Mouse (Mus musculus): ENCODE results near the gene Ndufs3. TPM values are rescaled to one million over a fixed set of nuclear protein-coding genes. Genes with fewer than 3 reads are reported as not detected.
"Not testable (repeated sequence)": the region's sequence is repeated elsewhere in the genome, so short reads cannot be mapped to it uniquely, and the experiment has no call there.

Gene Ndufs3
- polyA plus RNA-seq, 1 experiment from 2014 or later, result 336 TPM

- Histone ChIP-seq H3K36me3 (peaks cover 61% of the 10 kb centered on the region), H3K4me2 (peak overlapping the region; percentile 89), H3K4me1 (replicated peaks) (peaks cover 25% of the 10 kb centered on the region), H3K9ac (peak overlapping the region; percentile 98), H3K27ac (ENCODE audit: poor library complexity, severe bottlenecking) (peak overlapping the region; percentile 95), H3K9me3 (replicated peaks) (no peaks in the 10 kb centered on the region), H3K27me3 (replicated peaks) (no peaks in the 10 kb centered on the region), H3K4me3 (peak overlapping the region; percentile 95)
- under 1% methylated on average over 21 of the region's 21 CpGs for WGBS
- peak; percentile 42; the same call in 1 of the 2 replicates for ATAC-seq (ENCODE audit: insufficient number of reproducible peaks, low FRiP score)
These were observed 213 bp upstream of the Ndufs3 start for GRCm38 (mm10) chr2:90904856-90905224.

- Histone ChIP-seq H3K4me2 (peak overlapping the region; percentile 89), H3K27ac (ENCODE audit: poor library complexity, severe bottlenecking) (0 out of 2 replicates have a peak overlapping the region, but pooled peaks have one; percentile 6), H3K9me3 (replicated peaks) (no peaks in the 10 kb centered on the region), H3K27me3 (replicated peaks) (no peaks in the 10 kb centered on the region), H3K4me3 (peak overlapping the region; percentile 95), H3K9ac (peak overlapping the region; percentile 98; the same call in 1 of the 2 replicates), H3K4me1 (replicated peaks) (peaks cover 21% of the 10 kb centered on the region), H3K36me3 (peaks cover 60% of the 10 kb centered on the region)
- WGBS, result 75% methylated on average over 2 of the region's 2 CpGs
- no peak for ATAC-seq (ENCODE audit: insufficient number of reproducible peaks, low FRiP score)
These were observed 1.2 kb downstream of the Ndufs3 start for GRCm38 (mm10) chr2:90903398-90903797.

- not testable (repeated sequence) for H3K9ac ChIP-seq; ATAC-seq (ENCODE audit: insufficient number of reproducible peaks, low FRiP score); H3K9me3 ChIP-seq (replicated peaks); H3K4me3 ChIP-seq; H3K4me2 ChIP-seq; H3K27me3 ChIP-seq (replicated peaks); H3K27ac ChIP-seq (ENCODE audit: poor library complexity, severe bottlenecking)
- Histone ChIP-seq H3K4me1 (replicated peaks) (peaks cover 19% of the 10 kb centered on the region), H3K36me3 (peaks cover 63% of the 10 kb centered on the region)
- WGBS, result 79% methylated on average over 3 of the region's 3 CpGs
These were observed 10.3 kb downstream of the Ndufs3 start for GRCm38 (mm10) chr2:90894299-90894677.

GRCm38 (mm10) chr2:90893673-90894298 lies 10.8 kb downstream of the Ndufs3 start:
- peaks cover 58% of the 10 kb centered on the region for H3K36me3 ChIP-seq
- ATAC-seq (ENCODE audit: insufficient number of reproducible peaks, low FRiP score), result peak; percentile 71

GRCm38 (mm10) chr2:90889550-90890548 lies 14.8 kb downstream of the Ndufs3 start:
- peaks cover 29% of the 10 kb centered on the region for H3K27me3 ChIP-seq (replicated peaks)
- H3K27ac ChIP-seq (ENCODE audit: poor library complexity, severe bottlenecking), result 0 out of 2 replicates have a peak overlapping the region, but pooled peaks have one; percentile 52
- peaks cover 21% of the 10 kb centered on the region for H3K36me3 ChIP-seq
- no peaks in the 10 kb centered on the region for H3K9me3 ChIP-seq (replicated peaks)
- peak overlapping the region; percentile 62 for H3K4me3 ChIP-seq
- H3K4me1 ChIP-seq (replicated peaks), result peaks cover 49% of the 10 kb centered on the region
- ATAC-seq (ENCODE audit: insufficient number of reproducible peaks, low FRiP score), result peak; percentile 83
- peak overlapping the region; percentile 87 for H3K4me2 ChIP-seq
- WGBS, result 3% methylated on average over 132 of the region's 133 CpGs
- H3K9ac ChIP-seq, result peak overlapping the region; percentile 73

More at GRCm38 (mm10) chr2:90893673-90894298, 10.8 kb downstream of the Ndufs3 start:
- 59% methylated on average over 6 of the region's 6 CpGs for WGBS
- H3K4me3 ChIP-seq, result no peak overlapping the region
- no peak overlapping the region for H3K4me2 ChIP-seq
- no peaks in the 10 kb centered on the region for H3K9me3 ChIP-seq (replicated peaks)
- H3K9ac ChIP-seq, result no peak overlapping the region
- H3K27me3 ChIP-seq (replicated peaks), result no peaks in the 10 kb centered on the region
- no peak overlapping the region for H3K27ac ChIP-seq (ENCODE audit: poor library complexity, severe bottlenecking)
- peaks cover 22% of the 10 kb centered on the region for H3K4me1 ChIP-seq (replicated peaks)

GRCm38 (mm10) chr2:90887627-90888026 lies 17.0 kb downstream of the Ndufs3 start:
- Histone ChIP-seq H3K27me3 (replicated peaks) (peaks cover 38% of the 10 kb centered on the region), H3K4me1 (replicated peaks) (peaks cover 47% of the 10 kb centered on the region), H3K36me3 (0 out of 2 replicates have a peak, but pooled peaks cover 3% of the 10 kb centered on the region), H3K4me2 (no peak overlapping the region; the same call in 1 of the 2 replicates), H3K4me3 (no peak overlapping the region), H3K9me3 (replicated peaks) (0 out of 2 replicates have a peak, but pooled peaks cover 3% of the 10 kb centered on the region), H3K9ac (no peak overlapping the region), H3K27ac (ENCODE audit: poor library complexity, severe bottlenecking) (no peak overlapping the region)
- 41% methylated on average over 5 of the region's 5 CpGs for WGBS
- no peak for ATAC-seq (ENCODE audit: insufficient number of reproducible peaks, low FRiP score)

GRCm38 (mm10) chr2:90886436-90886835 lies 18.2 kb downstream of the Ndufs3 start:
- Histone ChIP-seq H3K4me2 (peak overlapping the region; percentile 81), H3K4me1 (replicated peaks) (peaks cover 47% of the 10 kb centered on the region), H3K27ac (ENCODE audit: poor library complexity, severe bottlenecking) (no peak overlapping the region), H3K36me3 (no peaks in the 10 kb centered on the region), H3K4me3 (peak overlapping the region; percentile 55), H3K9me3 (replicated peaks) (0 out of 2 replicates have a peak, but pooled peaks cover 3% of the 10 kb centered on the region), H3K9ac (no peak overlapping the region), H3K27me3 (replicated peaks) (peaks cover 38% of the 10 kb centered on the region)
- 51% methylated on average over 6 of the region's 6 CpGs for WGBS
- no peak for ATAC-seq (ENCODE audit: insufficient number of reproducible peaks, low FRiP score)

GRCm38 (mm10) chr2:90885218-90886041 lies 19.2 kb downstream of the Ndufs3 start, which contains the start of gene C1qtnf4:
Gene C1qtnf4, plus strand, starts transcription at chr2:90885860.
- H3K27ac ChIP-seq (ENCODE audit: poor library complexity, severe bottlenecking), result no peak within 1 kb of the TSS
- ATAC-seq (ENCODE audit: insufficient number of reproducible peaks, low FRiP score), result no peak
- H3K36me3 ChIP-seq, result no peaks in the 10 kb centered on the region
- WGBS, result 3% methylated on average over 45 of the region's 45 CpGs
- peaks cover 38% of the 10 kb centered on the region for H3K27me3 ChIP-seq (replicated peaks)
- H3K4me2 ChIP-seq, result peak within 1 kb of the TSS; percentile 81
- 0 out of 2 replicates have a peak, but pooled peaks cover 3% of the 10 kb centered on the region for H3K9me3 ChIP-seq (replicated peaks)
- H3K9ac ChIP-seq, result peak within 1 kb of the TSS; percentile 76
- peaks cover 46% of the 10 kb centered on the region for H3K4me1 ChIP-seq (replicated peaks)
- peak within 1 kb of the TSS; percentile 55 for H3K4me3 ChIP-seq

- no peak overlapping the region for H3K27ac ChIP-seq (ENCODE audit: poor library complexity, severe bottlenecking)
- no peak overlapping the region for H3K4me2 ChIP-seq
- H3K4me3 ChIP-seq, result no peak overlapping the region
- H3K4me1 ChIP-seq (replicated peaks), result peaks cover 46% of the 10 kb centered on the region
- H3K9me3 ChIP-seq (replicated peaks), result 0 out of 2 replicates have a peak, but pooled peaks cover 3% of the 10 kb centered on the region
- H3K36me3 ChIP-seq, result no peaks in the 10 kb centered on the region
- ATAC-seq (ENCODE audit: insufficient number of reproducible peaks, low FRiP score), result no peak
- no peak overlapping the region for H3K9ac ChIP-seq
- H3K27me3 ChIP-seq (replicated peaks), result peaks cover 22% of the 10 kb centered on the region
- WGBS, result 79% methylated on average over 2 of the region's 2 CpGs
These were observed 22.8 kb downstream of the Ndufs3 start for GRCm38 (mm10) chr2:90881824-90882223.

GRCm38 (mm10) chr2:90880144-90880785 lies 24.4 kb downstream of the Ndufs3 start:
- H3K4me3 ChIP-seq, result no peak overlapping the region
- WGBS, result 36% methylated on average over 6 of the region's 6 CpGs

More at GRCm38 (mm10) chr2:90880144-90880785, 24.4 kb downstream of the Ndufs3 start:
- Histone ChIP-seq H3K27me3 (replicated peaks) (peaks cover 12% of the 10 kb centered on the region), H3K9ac (no peak overlapping the region), H3K9me3 (replicated peaks) (0 out of 2 replicates have a peak, but pooled peaks cover 3% of the 10 kb centered on the region), H3K36me3 (no peaks in the 10 kb centered on the region), H3K27ac (ENCODE audit: poor library complexity, severe bottlenecking) (no peak overlapping the region), H3K4me1 (replicated peaks) (peaks cover 33% of the 10 kb centered on the region), H3K4me2 (no peak overlapping the region)
- no peak for ATAC-seq (ENCODE audit: insufficient number of reproducible peaks, low FRiP score)
